Mouse (Mus musculus) erythroblast, embryonic 14.5 days (primary cell): Measurements from ENCODE around the gene Jag1.

ENCODE experiments used
- GATA1 ChIP-seq: IDR thresholded peaks from 2 replicates; pipeline ENCODE4 v1.6.1; 2012; ENCODE audit warnings: low read length, inconsistent platforms, mixed read lengths
- TAL1 ChIP-seq: IDR thresholded peaks from 3 replicates; pipeline ENCODE4 v1.6.1; 2012; ENCODE audit warnings: low read length, inconsistent platforms, mixed read lengths

GRCm38 (mm10) chr2:137081001-137081400 lies 35.4 kb downstream of the Jag1 start:
- no peak for TF ChIP-seq TAL1
- no peak for TF ChIP-seq GATA1
